Mouse (Mus musculus) lung, postnatal 0 days (tissue): ENCODE results near the gene Gm45799.

Experiments
- CTCF ChIP-seq: IDR thresholded peaks from 2 replicates; pipeline ENCODE4 v1.5.1; 2016; ENCODE audit warnings: antibody characterized with exemption, mild to moderate bottlenecking
- EP300 ChIP-seq: IDR thresholded peaks from 2 replicates; pipeline ENCODE4 v1.6.1; 2016; ENCODE audit warnings: antibody characterized with exemption, mild to moderate bottlenecking, control low read depth

- TF ChIP-seq EP300 (no peak), CTCF (no peak)
Observed at GRCm38 (mm10) chr7:105703816-105704215, 63.5 kb downstream of the Gm45799 start.
